ENCODE assay signal across 8 mouse cellular contexts in genomic region chr17:73390191-73391089, GRCm38 (mm10). TPM values are rescaled to one million over a fixed set of nuclear protein-coding genes. Genes with fewer than 3 reads are reported as not detected.
DNase-seq lines count a peak whose midpoint lies in the region; ATAC-seq lines count a peak whose summit lies in the region.
"Had no signal": no experiment of that assay in that cellular context is flagged by ENCODE, and none has a peak within 500 bp of the region (broad histone marks: within the 10 kb centered on the region; RNA-seq: fewer than 3 reads in every experiment).

No protein-coding gene starts in this region.

- no peaks in the 10 kb centered on the region for H3K4me1 ChIP-seq in neural tube, embryonic 12.5 days
- H3K4me1 ChIP-seq: lung, embryonic 15.5 days had no signal

- no peak overlapping the region for H3K4me2 ChIP-seq in neural tube, embryonic 12.5 days (replicated peaks)
- H3K4me2 ChIP-seq: lung, embryonic 15.5 days had no signal

- H3K4me3 ChIP-seq in neural tube, embryonic 12.5 days = no peak overlapping the region
- H3K4me3 ChIP-seq: lung, embryonic 15.5 days had no signal

- H3K27me3 ChIP-seq in neural tube, embryonic 12.5 days (replicated peaks) = no peaks in the 10 kb centered on the region
- H3K27me3 ChIP-seq: lung, embryonic 15.5 days had no signal

- peak; percentile 13 to 52 for DNase-seq in left cerebral cortex, postnatal 25 days (ENCODE audit: low spot score in 2 of 2)
- DNase-seq in left cerebral cortex, adult 8-10 months (ENCODE audit: low spot score in 2 of 2) = no peak
- DNase-seq in layer of hippocampus, adult 11-12 months (ENCODE audit: low spot score) = peak; percentile 56
- DNase-seq in heart, postnatal 10 days = no peak
- no peak for DNase-seq in gastrocnemius, postnatal 25 days

- no peak overlapping the region for H3K27ac ChIP-seq in neural tube, embryonic 12.5 days
- H3K27ac ChIP-seq: lung, embryonic 15.5 days had no signal

- H3K9me3 ChIP-seq in neural tube, embryonic 12.5 days = no peaks in the 10 kb centered on the region
- H3K9me3 ChIP-seq: lung, embryonic 15.5 days had no signal

- peak; percentile 84 for ATAC-seq in granulocyte monocyte progenitor cell, adult 5-6 weeks (replicated peaks; ENCODE audit: poor library complexity, severe bottlenecking)
- ATAC-seq in neural tube, embryonic 12.5 days (ENCODE audit: low FRiP score, low read depth) = peak; percentile 33

- intact Hi-C loops in left cerebral cortex, postnatal 25 days (cut with DNase I) = loop anchor here (2.0 kb wide), 1 partner anchor 322 kb away; no protein-coding TSS in a partner anchor
- intact Hi-C loops in heart, postnatal 10 days (cut with DNase I) = no loop called here

- no peak overlapping the region for H3K9ac ChIP-seq in neural tube, embryonic 12.5 days
- H3K9ac ChIP-seq: lung, embryonic 15.5 days had no signal

- H3K36me3 ChIP-seq in neural tube, embryonic 12.5 days = no peaks in the 10 kb centered on the region
- H3K36me3 ChIP-seq: lung, embryonic 15.5 days had no signal

- 58% methylated on average over 7 of the region's 7 CpGs for WGBS in neural tube, embryonic 12.5 days

RNA-seq across cellular contexts. Expression of gene Capn13, which starts 10.2 kb away (rescaled TPM):
- total RNA-seq in left cerebral cortex, postnatal 25 days (2021) = not detected
- not detected for total RNA-seq in left cerebral cortex, adult 8-10 months (2022)
- total RNA-seq in granulocyte monocyte progenitor cell, adult 5-6 weeks (2014; fragmentation: Nextera tagmentation) = not detected in 2 replicates
- total RNA-seq in granulocyte monocyte progenitor cell, adult 5-6 weeks (2017) = not detected in 2 replicates
- polyA plus RNA-seq in neural tube, embryonic 12.5 days (2016; fragmentation: Nextera tagmentation; extraction: Ambion mirVana) = 0.10 TPM in 1 of 2 replicates, not detected in the other
- total RNA-seq in heart, postnatal 10 days (2021) = not detected
- not detected for total RNA-seq in gastrocnemius, postnatal 25 days (2021)
- polyA plus RNA-seq: lung, embryonic 15.5 days had no signal

Comparison
In these comparisons a context has a peak if more than half of its experiments do, and no peak if none do; other contexts are left out.
1. DNase-seq: peak in left cerebral cortex, postnatal 25 days (2 of 2) and layer of hippocampus, adult 11-12 months (single experiment); none in left cerebral cortex, adult 8-10 months (0 of 2), heart, postnatal 10 days (0 of 2) and gastrocnemius, postnatal 25 days (single experiment).